Mouse (Mus musculus) ovary, postnatal 10 days (tissue): ENCODE results near the gene Cx3cr1.
"Not testable (repeated sequence)": the region's sequence is repeated elsewhere in the genome, so short reads cannot be mapped to it uniquely, and the experiment has no call there.

Experiments used
- DNase-seq: peaks from one replicate; pipeline ENCODE4 v3.0.0; 2022; ENCODE audit warnings: low spot score

Gene Cx3cr1

DNA sequence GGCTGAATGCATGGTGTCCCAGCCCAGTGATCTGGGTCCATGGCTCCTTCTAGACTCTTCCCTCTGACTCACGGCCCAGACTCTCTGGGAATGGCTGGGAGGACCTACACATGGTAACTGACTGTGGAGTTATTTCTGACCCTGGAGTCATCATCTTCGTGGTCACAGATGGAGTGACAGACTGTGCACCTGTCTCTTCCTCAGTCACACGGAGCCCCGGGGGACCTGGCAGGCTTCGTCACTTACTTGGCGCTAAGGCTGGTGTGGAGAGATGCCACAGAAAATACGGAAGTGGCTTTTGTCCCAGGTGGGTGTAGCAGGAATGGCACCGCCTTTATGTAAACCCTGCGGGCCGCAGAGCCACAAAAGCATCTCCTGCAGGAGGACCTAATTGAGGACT is 45.5 kb downstream of the Cx3cr1 start:
- DNase-seq: no peak

DNA sequence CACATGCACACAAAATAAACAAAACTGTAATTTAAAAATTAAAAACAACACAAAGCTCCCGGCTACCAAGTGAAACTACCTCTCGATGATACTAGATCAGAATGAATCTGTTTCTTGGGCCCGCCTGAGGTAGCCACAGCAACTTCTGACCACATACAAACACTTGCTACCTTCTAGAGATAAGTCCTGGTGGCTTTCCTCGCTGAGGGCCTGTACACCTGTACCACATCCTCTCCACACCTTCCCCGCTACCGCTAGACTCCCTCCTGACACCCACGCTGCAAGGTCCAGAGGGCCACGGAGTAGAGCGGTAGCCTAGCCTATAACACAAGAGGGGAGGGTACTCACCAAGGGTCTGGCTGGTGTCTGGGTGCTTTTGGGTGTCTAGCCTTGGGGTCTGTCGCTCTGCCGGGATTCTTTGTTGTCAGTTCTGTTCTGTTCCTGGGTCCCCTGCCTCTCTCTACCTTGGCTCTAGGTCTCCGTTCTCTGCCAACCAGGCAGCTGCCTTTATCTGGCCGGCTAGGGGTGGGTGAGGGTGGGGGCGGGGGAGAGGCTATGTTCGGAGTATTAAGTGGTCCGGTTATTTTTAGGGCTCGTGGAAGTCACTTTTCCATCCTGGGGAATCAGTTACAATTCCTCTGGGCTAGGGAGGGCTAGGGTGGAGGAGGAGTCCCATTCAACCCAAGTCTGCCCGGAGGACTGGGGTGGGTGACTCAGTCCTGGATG is 46.4 kb downstream of the Cx3cr1 start, which contains the start of gene Xirp1:
Gene Xirp1 (minus strand): TSS at position 513 of the 726 bp plus-strand sequence.
- DNase-seq: no peak

DNA sequence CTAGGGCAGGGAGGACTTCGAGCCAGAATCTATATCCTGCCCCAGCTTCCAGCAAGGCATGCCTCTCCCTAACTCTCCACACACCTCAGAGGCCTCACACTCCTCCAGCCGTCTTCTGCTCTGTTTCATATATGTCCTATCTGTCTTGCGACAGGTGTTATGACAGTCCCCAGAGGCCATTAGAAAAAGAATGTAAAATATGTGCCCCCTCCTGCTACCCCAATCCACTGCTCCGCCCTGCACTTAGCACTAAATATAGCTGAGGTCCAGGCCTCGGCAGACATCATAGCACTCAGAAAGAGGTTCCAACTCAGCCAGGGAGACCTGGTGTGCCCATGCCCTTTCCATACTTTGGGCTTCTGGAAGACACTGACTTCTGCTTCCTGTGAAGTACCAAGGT is 48.5 kb downstream of the Cx3cr1 start:
- no peak for DNase-seq

DNA sequence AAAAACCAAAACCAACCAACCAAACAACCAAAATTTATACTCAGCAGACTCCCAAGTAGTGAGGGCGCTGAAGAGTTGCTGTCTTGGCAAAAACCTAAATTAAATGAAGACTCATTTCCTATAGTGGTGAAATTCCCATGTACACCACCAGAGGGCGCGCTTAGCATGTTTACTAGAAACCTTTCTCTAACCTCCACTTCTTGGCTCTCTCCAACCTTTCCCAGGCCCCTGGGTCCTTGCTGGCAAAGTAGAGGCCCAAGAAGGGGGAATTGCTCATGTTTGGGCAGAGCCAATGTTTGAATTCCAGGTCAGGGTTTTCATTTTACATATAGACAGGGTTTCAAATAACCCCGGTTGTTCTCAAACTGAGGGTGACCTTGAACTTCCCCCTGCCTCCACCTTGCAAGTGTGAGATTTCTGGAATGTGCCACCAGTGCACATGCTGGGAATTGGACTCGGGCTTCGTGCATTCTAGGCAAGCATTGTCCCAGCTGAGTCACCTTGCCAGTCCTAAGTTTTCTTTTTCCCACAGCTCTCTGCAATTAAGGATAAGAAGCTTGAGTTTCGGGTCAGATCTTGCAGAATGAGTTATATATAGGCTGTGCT is 49.3 kb downstream of the Cx3cr1 start:
- DNase-seq: peak; percentile 56

DNA sequence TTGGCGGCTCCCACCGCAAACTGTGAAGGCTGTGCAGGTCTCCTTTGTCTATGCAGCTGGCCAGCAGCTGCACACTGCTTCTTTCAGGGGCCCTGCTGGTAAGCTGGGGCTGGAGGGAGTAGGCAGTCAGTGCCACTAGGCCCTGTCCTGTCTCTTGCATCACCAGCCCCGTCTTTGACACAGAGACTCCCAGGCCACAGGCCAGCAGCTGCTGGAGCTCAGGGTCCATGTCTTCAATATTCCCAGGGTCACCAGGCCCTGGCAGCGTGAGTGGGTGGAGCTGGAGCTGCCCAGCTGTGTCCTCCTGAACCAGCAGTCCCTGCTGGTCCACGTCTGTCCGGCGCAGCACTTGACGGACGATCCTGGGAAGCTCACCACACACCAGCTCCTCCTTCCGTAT is 52.7 kb downstream of the Cx3cr1 start:
- DNase-seq: no peak

DNA sequence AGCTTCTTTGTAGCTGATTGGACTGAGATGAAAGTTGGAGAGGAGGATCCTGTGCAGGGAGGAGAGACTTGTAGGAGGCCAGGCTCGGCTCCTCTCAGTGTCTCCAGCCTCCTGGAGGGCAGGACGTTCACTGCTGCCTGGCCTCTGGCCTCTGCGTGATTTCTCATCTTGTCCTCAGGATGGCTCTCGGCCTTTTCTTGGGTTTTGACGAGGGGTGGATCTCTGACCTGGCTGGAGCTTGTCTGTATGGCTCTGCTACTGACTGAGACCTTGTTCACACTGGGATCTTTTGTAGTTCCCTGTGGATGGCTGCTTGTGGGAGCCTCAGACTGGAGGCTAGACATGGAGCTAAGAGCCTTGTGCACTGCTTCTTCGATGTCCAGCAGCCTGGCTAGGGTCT is 54.9 kb downstream of the Cx3cr1 start:
- no peak for DNase-seq

DNA sequence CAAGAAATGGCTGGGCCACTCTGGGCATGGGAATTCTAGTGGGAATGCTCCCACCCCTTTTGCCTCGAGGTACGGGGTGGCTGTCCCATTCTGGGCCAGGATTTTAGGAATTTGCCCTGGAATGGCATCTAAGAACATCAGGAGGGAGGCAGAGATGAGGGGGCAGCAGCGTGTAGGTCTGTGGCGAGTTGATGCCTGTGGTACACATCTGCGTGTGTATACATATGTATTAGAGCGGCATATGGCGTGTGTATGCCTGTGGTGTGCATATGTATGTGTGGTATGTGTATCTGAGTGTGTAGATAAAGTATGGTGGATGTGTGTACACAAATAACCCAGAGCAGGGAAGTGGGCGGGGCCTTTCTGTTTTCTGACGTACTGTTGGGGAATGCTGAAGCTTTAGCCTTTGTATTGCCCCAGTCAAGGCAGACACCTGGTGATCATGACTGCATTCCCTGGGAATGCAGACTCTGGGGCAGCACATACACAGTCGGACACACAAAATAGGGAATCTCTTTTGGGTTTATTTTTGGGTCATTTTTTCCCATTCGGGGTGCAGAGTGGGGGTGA is 56.3 kb downstream of the Cx3cr1 start:
- no peak for DNase-seq

DNA sequence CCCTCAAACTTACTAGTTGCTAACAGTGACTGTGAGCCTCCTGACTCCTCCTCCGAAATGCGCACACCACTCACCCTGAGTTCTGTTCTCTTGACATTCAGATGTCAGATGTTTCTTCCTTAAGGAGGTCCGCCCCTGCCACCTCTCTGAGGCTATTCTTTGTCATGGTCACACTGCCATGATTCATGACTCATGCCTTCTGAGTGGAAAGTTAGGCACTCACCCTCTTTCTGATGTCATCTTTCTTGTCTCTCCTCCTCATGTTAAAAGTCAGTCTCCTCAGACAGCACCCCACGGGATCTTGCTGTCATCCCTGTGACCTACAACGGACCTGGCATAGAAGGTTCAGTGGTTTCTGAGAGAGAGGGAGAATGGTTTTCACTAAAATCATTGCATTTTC is 56.9 kb downstream of the Cx3cr1 start:
- DNase-seq: no peak

DNA sequence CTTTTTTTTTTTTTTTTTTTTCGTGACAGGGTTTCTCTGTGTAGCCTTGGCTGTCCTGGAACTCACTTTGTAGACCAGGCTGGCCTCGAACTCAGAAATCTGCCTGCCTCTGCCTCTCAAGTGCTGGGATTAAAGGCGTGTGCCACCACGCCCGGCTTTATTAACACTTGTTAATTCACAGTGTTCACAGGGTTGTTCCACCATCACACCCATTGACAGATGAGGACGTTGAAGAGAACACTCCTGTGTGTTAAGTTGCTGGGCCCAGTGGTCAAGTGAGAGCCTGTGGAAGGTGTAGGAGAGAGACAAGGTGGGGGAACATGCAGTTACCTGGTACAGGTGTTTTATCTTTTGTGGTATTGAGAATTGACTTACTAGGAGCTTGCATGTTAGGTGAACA is 57.5 kb downstream of the Cx3cr1 start:
- not testable (repeated sequence) for DNase-seq

DNA sequence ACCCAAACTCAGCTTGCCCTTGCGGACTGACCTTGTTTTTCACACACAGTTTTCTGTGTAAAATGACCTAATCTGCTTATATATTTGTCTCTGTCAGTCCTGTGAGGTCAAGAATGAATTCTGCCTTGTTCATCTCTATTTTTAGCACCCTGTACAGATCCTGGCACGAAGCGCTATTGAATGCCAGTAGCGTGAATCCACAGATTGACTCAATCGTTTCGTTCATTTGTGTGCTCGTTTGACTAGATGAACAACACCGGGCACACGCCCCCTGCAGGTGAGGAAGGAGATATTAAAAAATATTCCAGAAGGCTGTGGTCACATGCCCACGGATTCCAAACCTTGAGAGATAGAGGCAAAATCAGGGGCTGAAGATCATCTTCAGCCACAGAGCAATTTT is 58.1 kb downstream of the Cx3cr1 start:
- DNase-seq: no peak

DNA sequence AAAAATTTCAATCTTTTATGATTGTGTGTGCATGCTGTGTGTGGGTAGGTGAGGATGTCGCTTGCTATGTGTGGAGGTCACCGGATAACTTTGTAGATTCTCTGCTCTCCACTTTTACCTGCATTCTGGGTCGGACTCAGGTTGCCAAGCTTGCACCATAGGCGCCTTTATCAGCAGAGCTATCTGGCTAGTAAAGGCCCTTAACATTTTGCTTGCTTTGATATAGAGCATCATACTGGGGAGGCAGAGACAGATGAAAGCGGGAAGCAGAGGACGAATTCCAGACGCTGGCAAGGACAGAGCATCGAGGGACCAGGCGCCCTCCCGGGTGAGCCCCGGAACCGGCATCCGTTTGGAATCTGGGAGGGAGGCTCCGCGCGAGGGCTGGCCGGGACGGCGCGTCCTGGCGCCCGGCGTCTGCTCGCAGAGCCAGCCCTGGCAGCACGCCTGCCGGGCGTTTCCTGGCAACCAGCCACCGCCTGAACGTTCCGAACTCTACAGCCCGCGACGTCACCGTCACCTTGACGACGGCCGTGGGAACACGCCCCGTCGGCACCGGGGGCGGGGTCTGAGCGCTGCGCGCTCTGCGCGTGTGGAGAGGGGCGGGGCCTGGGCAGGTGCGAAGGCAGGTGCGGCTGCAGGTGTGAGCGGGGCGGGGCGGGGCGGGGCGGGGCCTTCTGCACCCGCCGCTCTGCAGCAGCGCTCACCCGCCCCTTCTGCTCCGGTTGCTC is 58.7 kb downstream of the Cx3cr1 start:
- DNase-seq: peak; percentile 95

DNA sequence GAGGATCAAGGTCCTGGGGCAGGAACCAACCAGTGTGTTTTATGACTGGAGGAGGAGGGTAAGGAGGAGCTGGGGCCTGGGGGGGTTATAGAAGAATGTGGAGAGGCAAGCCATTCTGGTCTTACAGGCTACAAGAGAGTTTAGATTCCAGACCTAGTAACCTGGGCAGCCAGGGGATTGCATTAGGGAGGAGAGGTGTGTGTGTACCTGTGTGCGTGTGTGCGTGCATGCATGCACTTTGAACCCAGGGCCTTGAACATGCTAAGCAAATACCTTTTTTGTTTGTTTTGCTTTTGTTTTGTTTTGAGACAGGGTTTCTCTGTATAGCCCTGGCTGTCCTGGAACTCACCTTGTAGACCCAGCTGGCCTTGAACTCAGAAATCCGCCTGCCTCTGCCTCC is 59.8 kb downstream of the Cx3cr1 start:
- DNase-seq: no peak

DNA sequence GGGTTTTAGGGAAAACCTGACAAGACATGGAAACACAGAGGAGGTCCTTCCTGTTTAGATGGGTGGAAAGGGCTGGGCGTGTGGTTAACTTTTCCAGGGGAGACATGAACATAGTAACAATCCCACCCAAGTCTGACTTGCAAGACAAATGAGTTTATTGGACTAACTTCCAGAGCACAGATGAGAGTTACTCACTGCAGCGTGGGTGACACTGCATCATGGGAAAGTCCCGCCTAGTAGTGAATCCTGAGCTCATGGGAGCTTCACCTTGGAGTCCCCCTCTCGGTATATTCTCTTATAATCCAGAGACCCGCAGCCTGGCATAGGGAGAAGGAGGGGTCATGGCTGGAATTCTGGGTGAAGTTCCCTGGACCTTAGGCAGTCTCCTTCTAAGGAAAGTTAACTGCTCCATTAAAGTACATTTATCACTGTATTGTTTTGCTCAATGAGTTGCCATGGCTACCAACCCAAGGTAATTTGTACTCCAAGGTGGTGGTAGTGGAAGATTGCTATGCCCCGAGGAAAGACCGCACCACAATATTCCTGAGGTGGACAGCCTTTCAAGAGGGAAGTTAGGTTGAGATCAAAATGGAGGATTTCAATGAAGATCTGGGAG is 60.3 kb downstream of the Cx3cr1 start:
- no peak for DNase-seq

DNA sequence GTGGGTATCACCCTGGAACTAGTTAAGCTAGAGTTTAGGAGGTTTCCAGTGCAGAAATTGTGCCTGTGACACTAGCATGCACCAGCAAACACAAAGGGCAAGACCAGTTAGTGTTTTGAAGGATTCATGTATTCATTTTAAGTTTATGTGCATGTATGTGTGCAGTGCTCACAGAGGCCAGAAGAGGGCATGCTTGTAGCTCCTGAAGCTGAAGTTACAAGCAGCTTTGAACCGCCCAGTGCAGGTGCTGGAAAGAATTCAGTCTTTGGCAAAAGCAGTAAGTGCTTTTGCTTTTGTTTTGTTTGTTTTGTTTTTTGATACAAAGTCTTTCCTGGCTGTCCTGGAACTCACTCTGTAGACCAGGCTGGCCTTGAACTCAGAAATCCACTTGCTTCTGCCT is 61.8 kb downstream of the Cx3cr1 start:
- DNase-seq: no peak

DNA sequence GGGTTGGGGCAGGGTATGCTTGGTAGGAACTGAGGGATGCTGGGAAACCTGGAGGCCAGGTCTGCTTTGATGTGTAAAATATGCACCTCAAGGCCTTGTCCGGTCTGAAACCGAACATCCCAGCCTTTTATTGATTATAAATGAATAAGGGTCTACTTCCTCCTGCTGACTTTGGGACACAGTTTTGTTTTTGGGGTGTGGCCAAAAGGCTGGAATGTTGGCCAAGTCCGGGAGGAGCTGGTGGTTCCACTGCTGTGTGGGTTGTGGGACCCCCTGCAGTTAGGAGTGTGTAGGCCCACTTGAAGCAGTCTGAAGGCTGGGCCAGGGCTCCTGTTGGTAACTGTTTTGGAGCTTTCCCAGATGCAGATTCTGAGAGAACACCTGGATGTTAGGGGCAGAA is 63.7 kb downstream of the Cx3cr1 start:
- no peak for DNase-seq

DNA sequence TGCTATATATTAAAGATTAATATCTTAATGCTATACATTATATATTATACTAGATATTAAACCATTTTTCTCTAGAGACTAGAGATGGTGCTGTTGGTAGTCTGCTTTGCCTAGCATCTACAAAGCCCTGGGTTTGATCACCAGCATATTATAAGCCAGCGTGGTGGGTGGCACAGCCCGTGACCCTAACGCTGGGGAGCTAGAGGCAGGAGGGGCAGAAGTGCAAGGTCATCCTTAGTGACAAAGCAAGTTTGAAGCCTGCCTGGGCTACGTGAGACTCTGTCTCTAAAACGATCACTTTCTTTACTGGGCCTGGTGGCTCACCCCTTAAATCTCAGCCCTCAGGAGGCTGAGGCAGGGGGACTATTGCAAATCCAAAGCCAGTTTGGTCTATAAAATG is 66.8 kb downstream of the Cx3cr1 start:
- DNase-seq: no peak

DNA sequence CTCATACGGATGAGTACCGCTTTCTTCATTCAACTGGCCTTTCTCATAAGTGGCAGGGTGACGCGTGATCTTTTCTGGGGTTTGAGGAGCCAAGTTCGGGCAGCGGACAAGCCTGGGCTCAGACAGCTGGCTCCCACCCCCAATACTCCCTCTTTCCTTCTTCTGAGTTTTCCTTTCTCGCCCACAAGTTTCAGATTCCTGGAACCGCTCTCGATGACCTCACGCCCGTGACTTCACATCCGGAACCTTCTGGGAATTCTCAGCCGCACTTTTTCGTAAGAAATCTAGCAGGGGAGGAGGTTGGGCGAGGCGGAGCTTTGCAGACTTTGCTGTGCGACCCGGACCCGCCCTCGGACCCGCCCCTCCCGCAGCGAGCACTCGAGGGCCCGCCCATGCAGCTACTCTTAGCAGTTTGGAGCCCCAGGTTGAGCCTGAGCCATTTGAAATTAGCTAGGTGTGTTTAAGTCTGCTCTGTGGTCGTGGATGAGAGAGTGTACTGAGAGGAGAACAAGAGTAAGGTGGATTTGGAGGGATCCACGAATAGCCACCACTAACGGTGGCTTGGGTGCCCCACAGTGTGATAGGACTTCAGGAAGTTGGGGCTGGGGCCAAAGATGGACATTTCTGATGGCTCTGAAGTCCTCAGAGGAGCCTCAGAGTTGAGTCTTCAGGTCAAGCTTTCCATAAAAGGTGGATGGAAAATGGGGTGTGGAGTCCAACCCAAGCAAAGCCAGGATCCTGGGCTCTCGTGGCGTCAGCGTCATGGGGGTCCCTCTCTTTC is 67.5 kb downstream of the Cx3cr1 start:
- peak; percentile 71 for DNase-seq

DNA sequence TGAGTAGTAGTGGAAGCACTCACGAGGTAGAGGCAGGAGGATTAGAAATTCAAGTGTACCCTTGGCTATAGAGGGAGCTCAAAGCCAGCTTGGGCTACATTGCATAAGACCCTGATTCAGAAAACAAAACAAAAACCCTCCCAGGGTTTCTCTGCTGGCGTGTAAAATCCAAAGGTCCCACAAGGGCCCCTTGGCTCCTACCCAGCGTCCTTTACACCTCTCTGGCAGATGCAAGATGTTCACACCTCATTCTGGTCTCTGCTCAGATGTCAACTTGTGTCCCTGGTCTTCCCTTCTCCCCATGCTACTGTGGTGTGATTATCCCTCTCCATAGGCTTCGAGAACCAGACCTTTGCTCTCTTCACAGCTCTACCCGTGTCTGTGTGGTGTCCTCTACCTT is 68.9 kb downstream of the Cx3cr1 start:
- DNase-seq: no peak

DNA sequence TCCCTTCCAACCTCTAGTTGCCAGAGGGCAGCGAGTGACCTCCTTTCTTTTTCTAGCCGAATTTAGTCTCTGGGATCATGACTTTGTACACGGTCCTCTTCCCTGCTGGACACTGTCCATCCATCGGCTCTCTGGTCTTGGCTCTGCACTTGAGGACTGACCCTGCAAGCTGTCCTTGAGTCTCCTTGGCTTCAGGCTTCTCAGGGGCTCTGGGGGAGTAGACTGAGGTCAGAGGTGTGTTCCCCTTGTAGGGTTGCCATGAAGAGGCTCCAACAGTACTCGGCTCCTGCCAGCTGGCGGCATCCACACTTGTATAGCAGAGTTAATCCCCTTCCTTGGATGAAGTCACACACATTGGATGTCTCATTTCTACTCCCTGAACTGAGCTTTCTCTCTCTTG is 70.0 kb downstream of the Cx3cr1 start:
- DNase-seq: no peak

DNA sequence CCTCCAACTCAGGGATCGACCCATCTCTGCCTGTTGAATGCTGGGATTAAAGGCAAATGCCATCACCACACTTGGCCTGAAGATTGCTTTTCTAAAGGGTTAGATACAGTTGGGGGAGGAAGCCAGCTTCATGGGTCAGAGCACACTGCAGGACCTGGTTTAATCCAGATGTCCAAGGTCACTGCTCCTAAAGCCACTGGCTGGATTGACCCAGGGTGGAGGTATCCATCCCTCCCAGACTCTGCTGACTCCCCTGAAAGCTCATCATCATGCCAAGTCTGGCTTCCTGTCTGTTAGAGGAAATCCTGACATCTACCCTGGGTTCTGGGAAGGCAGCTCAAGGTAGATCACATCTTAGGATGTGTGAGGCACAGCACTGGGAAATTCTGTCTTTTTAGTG is 70.9 kb downstream of the Cx3cr1 start:
- DNase-seq: no peak

DNA sequence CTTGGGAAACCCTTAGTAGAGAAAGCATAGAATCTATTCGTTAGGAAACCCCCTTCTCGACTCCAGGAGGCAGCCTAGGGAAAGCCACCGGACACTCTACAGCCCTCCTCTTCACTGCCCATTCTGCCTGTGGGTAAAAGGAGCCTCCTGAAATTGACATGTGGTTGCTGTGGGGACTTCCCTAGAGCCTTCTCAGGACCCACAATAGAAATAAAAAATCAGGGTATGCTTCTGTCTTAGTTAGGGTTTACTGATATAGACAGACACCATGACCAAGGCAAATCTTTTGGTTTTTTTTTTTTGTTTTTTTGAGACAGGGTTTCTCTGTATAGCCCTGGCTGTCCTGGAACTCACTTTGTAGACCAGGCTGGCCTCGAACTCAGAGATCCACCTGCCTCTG is 73.6 kb downstream of the Cx3cr1 start:
- no peak for DNase-seq

DNA sequence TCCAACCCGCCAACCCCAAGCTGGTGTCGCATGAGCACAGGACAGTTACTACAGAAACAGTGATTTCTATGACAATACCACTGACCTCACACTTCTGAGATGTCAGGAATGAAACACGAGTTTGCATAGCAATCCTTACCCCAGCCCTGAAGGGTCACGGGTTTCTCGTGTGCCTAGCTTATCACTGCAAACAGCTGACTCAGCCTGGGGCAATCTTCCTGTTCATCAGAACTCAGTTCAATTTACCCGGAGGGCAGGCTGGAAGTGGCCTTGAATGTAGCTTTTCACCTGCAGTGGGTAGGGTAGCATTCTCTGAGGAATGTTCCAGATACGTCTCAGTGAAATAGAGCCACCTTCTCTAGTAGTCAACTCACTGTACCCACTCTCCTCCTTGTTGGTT is 75.5 kb downstream of the Cx3cr1 start:
- no peak for DNase-seq
